Mouse (Mus musculus): ENCODE results near the gene Gm9945. TPM values are rescaled to one million over a fixed set of nuclear protein-coding genes. Genes with fewer than 3 reads are reported as not detected.

The Gm9945 gene
- total and polyA plus RNA-seq, 2 experiments from 2014 or later, result not detected

DNA sequence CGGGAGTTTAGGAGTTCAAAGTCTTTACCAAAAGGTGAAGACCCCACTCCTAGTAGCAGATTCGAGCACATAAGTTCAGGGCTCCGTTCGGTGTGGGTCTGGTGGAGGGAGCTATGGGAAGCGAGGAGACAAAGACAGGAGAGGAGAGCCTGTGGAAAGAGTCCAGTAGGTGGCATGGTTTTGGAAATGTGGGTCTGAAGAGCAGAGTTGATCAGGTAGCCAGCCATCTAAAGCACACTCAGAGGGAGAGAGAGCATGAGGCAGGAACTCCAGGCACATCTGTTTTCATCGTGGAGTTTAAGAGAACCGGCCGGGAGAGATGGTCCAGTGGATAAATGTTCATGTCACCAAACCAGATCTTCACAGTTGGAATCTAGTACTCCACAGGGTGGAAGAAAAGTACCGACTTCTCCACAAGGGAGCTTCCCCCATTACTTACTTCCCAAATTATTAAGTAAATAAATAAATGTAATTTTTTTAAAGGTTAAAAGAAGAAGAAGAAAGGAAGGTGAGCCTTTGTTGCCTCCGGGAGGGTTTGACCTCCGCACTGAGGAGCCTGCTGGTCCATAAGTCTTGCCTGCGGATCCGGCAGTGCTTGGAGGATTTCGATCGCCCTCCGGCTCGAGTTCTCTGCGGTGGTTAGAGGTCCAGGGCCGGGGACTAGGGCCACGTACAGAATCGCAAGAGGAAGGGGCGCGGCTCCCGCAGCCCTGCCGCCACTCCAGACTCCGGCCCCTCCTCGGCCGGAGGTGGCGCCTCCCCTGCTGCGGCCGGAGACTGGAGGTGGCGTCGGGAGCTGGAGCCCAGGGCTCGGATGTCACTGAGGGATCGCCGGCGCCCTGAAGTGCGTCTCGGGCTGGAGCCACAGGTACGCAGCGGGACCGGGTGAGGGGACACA, 23.2 kb upstream of the Gm9945 start, which contains the start of the genes Gm10447 and Shroom1:
Gene Gm10447, minus strand, starts transcription at position 637 of the 898 bp plus-strand sequence.
Gene Shroom1, plus strand, starts transcription at position 732 of the 898 bp plus-strand sequence.
- no peak within 1 kb of the TSS for H3K27ac ChIP-seq (ENCODE audit: low read depth)
- peak; percentile 84 for ATAC-seq (ENCODE audit: insufficient read depth, low read depth)
- 3% methylated on average over 42 of the region's 42 CpGs for WGBS

GRCm38 (mm10) chr11:53457372-53457954, 22.5 kb upstream of the Gm9945 start:
- Histone ChIP-seq H3K27me3 (ENCODE audit: control insufficient read depth, insufficient read depth, low read length) (peaks cover 13% of the 10 kb centered on the region), H3K4me3 (ENCODE audit: low read depth, low read length) (peak overlapping the region; percentile 60), H3K4me2 (ENCODE audit: low read depth, low read length) (peak overlapping the region; percentile 92), H3K36me3 (replicated peaks; ENCODE audit: control insufficient read depth, insufficient read depth, low read length) (no peaks in the 10 kb centered on the region), H3K9ac (replicated peaks; ENCODE audit: low read depth, low read length) (peak overlapping the region; percentile 27), H3K27ac (ENCODE audit: low read depth) (no peak overlapping the region), H3K4me1 (ENCODE audit: control insufficient read depth, insufficient read depth) (no peaks in the 10 kb centered on the region), H3K9me3 (replicated peaks; ENCODE audit: control insufficient read depth, low read length) (no peaks in the 10 kb centered on the region)
- 8% methylated on average over 28 of the region's 29 CpGs for WGBS
- DNase-seq (ENCODE audit: low spot score) (no peak), ATAC-seq (ENCODE audit: insufficient read depth, low read depth) (peak; percentile 22; the same call in 1 of the 2 replicates)
- no peak for TF ChIP-seq EP300 (IDR thresholded peaks at IDR 0.05; ENCODE audit: low read depth)
- peak; percentile 9; the same call in 1 of the 2 replicates for TF ChIP-seq CTCF (IDR thresholded peaks at IDR 0.05; ENCODE audit: low read depth)

More for the DNA sequence above, 23.2 kb upstream of the Gm9945 start, which contains the start of the genes Gm10447 and Shroom1:
- H3K9ac ChIP-seq (replicated peaks; ENCODE audit: low read depth, low read length), result peak within 1 kb of the TSS; percentile 27
- H3K27me3 ChIP-seq (ENCODE audit: control insufficient read depth, insufficient read depth, low read length), result peaks cover 5% of the 10 kb centered on the region; the same call in 1 of the 2 replicates
- H3K4me3 ChIP-seq (ENCODE audit: low read depth, low read length), result peak within 1 kb of the TSS; percentile 60
- H3K4me1 ChIP-seq (ENCODE audit: control insufficient read depth, insufficient read depth), result no peaks in the 10 kb centered on the region
- H3K4me2 ChIP-seq (ENCODE audit: low read depth, low read length), result peak within 1 kb of the TSS; percentile 92
- peak; percentile 59 for DNase-seq (ENCODE audit: low spot score)
- H3K36me3 ChIP-seq (replicated peaks; ENCODE audit: control insufficient read depth, insufficient read depth, low read length), result no peaks in the 10 kb centered on the region
- TF ChIP-seq CTCF (IDR thresholded peaks at IDR 0.05; ENCODE audit: low read depth) (peak; percentile 39), EP300 (IDR thresholded peaks at IDR 0.05; ENCODE audit: low read depth) (no peak)
- H3K9me3 ChIP-seq (replicated peaks; ENCODE audit: control insufficient read depth, low read length), result no peaks in the 10 kb centered on the region

DNA sequence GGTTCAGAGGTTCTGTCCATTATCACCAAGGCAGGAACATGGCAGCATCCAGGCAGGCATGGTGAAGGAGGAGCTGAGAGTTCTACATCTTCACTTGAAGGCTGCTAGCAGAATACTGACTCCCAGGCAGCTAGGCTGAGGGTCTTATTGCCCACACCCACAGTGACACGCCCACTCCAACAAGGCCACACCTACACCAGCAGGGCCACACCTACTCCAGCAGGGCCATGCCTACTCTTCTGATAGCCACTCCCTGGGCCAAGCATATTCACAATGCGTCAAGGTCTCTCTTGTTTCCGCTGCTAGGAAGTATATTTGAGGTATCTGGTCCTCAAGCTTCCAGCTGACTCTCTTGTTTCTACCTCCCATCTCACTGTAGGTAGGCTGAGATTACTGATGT, 21.0 kb upstream of the Gm9945 start:
- H3K36me3 ChIP-seq (replicated peaks; ENCODE audit: control insufficient read depth, insufficient read depth, low read length), result no peaks in the 10 kb centered on the region
- WGBS, result 72% methylated on average over 3 of the region's 3 CpGs
- TF ChIP-seq CTCF (IDR thresholded peaks at IDR 0.05; ENCODE audit: low read depth) (no peak), EP300 (IDR thresholded peaks at IDR 0.05; ENCODE audit: low read depth) (no peak)
- no peaks in the 10 kb centered on the region for H3K4me1 ChIP-seq (ENCODE audit: control insufficient read depth, insufficient read depth)
- H3K27me3 ChIP-seq (ENCODE audit: control insufficient read depth, insufficient read depth, low read length), result peaks cover 27% of the 10 kb centered on the region
- H3K9ac ChIP-seq (replicated peaks; ENCODE audit: low read depth, low read length), result no peak overlapping the region
- H3K27ac ChIP-seq (ENCODE audit: low read depth), result no peak overlapping the region
- ATAC-seq (ENCODE audit: insufficient read depth, low read depth) (no peak), DNase-seq (ENCODE audit: low spot score) (no peak)
- H3K4me3 ChIP-seq (ENCODE audit: low read depth, low read length), result no peak overlapping the region
- no peak overlapping the region for H3K4me2 ChIP-seq (ENCODE audit: low read depth, low read length)
- no peaks in the 10 kb centered on the region for H3K9me3 ChIP-seq (replicated peaks; ENCODE audit: control insufficient read depth, low read length)

GRCm38 (mm10) chr11:53460192-53460591, 19.8 kb upstream of the Gm9945 start:
- no peak overlapping the region for H3K9ac ChIP-seq (replicated peaks; ENCODE audit: low read depth, low read length)
- H3K4me1 ChIP-seq (ENCODE audit: control insufficient read depth, insufficient read depth), result no peaks in the 10 kb centered on the region
- no peak overlapping the region for H3K4me2 ChIP-seq (ENCODE audit: low read depth, low read length)
- peaks cover 39% of the 10 kb centered on the region for H3K27me3 ChIP-seq (ENCODE audit: control insufficient read depth, insufficient read depth, low read length)
- H3K4me3 ChIP-seq (ENCODE audit: low read depth, low read length), result no peak overlapping the region
- no peaks in the 10 kb centered on the region for H3K9me3 ChIP-seq (replicated peaks; ENCODE audit: control insufficient read depth, low read length)
- H3K27ac ChIP-seq (ENCODE audit: low read depth), result no peak overlapping the region
- ATAC-seq (ENCODE audit: insufficient read depth, low read depth) (no peak), DNase-seq (ENCODE audit: low spot score) (no peak)
- H3K36me3 ChIP-seq (replicated peaks; ENCODE audit: control insufficient read depth, insufficient read depth, low read length), result no peaks in the 10 kb centered on the region
- TF ChIP-seq EP300 (IDR thresholded peaks at IDR 0.05; ENCODE audit: low read depth), result no peak
- no peak for TF ChIP-seq CTCF (IDR thresholded peaks at IDR 0.05; ENCODE audit: low read depth)
- 45% methylated on average over 3 of the region's 3 CpGs for WGBS

DNA sequence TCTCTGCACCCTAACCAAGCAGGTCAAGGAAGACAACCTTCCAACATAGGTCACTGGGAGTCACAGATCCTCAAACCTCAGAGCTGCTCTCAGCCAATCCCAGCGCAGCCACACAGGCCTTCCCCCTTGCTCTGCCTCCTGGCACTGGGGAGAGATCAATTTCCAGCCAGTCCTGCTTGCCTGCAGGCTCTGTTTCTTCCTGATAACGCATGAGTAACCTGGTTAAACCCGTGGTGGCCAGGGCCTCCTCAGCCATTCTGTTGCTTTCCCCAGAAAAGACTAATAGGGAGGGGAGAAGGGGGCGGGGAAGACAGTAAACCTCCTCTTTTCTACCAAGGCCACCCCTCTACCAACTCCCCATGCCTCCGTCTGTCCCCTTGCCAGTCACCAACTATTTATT, 18.2 kb upstream of the Gm9945 start:
- no peak for DNase-seq (ENCODE audit: low spot score)
- Histone ChIP-seq H3K36me3 (replicated peaks; ENCODE audit: control insufficient read depth, insufficient read depth, low read length) (no peaks in the 10 kb centered on the region), H3K9me3 (replicated peaks; ENCODE audit: control insufficient read depth, low read length) (no peaks in the 10 kb centered on the region), H3K9ac (replicated peaks; ENCODE audit: low read depth, low read length) (no peak overlapping the region), H3K27ac (ENCODE audit: low read depth) (no peak overlapping the region), H3K27me3 (ENCODE audit: control insufficient read depth, insufficient read depth, low read length) (peaks cover 52% of the 10 kb centered on the region), H3K4me3 (ENCODE audit: low read depth, low read length) (no peak overlapping the region), H3K4me1 (ENCODE audit: control insufficient read depth, insufficient read depth) (no peaks in the 10 kb centered on the region), H3K4me2 (ENCODE audit: low read depth, low read length) (no peak overlapping the region)
- WGBS, result 51% methylated on average over 5 of the region's 5 CpGs
- TF ChIP-seq CTCF (IDR thresholded peaks at IDR 0.05; ENCODE audit: low read depth), result no peak
- no peak for TF ChIP-seq EP300 (IDR thresholded peaks at IDR 0.05; ENCODE audit: low read depth)
- ATAC-seq (ENCODE audit: insufficient read depth, low read depth), result no peak

Data from heart, postnatal 0 days (tissue).